Mouse (Mus musculus) olfactory bulb, adult 2 months (tissue): ENCODE data around the gene Cmtm6.

ENCODE experiments used
- CTCF ChIP-seq: fragments of 200-500 bp; IDR thresholded peaks from 2 replicates; pipeline ENCODE4 v1.5.1; 2012; ENCODE audit warnings: low read depth, mild to moderate bottlenecking, low read length, moderate library complexity; ENCODE audit not compliant: insufficient read depth
- POLR2A ChIP-seq: fragments of 200-500 bp; IDR thresholded peaks from 2 replicates; pipeline ENCODE4 v1.6.1; 2012; ENCODE audit warnings: mild to moderate bottlenecking, low read depth, low read length, moderate library complexity; ENCODE audit not compliant: insufficient read depth

- peak; percentile 30; the same call in 1 of the 2 replicates for TF ChIP-seq CTCF
- peak; percentile 47; the same call in 1 of the 2 replicates for TF ChIP-seq POLR2A
Observed at GRCm38 (mm10) chr9:114731011-114731755, at the start of gene Cmtm6.
